Mouse (Mus musculus) limb, embryonic 11.5 days (tissue): ENCODE measurements at regions not wholly inside any gene's neighbourhood (a gene's known extent, or its start where the extent isn't known, plus 50 kb on each side); places are given as distances from the start of the nearest gene placed in this dataset.

Experiments
- ATAC-seq: fragments of 200-750 bp; cut with Nextera tagmentation; 2 replicates; pipeline ENCODE4 v1.8.0; 2017; ENCODE audit warnings: low read depth; ENCODE audit not compliant: insufficient number of reproducible peaks, low FRiP score, low TSS enrichment
- DNase-seq: peaks from one replicate; pipeline ENCODE4 v3.0.0-alpha.2; 2015; ENCODE audit warnings: low spot score
- H3K27ac ChIP-seq: fragments of 300-500 bp; sonication (generic); replicated peaks from 2 replicates; pipeline ENCODE4 v1.5.1; 2014; ENCODE audit warnings: low read depth, mild to moderate bottlenecking, low read length
- H3K27me3 ChIP-seq: fragments of 300-500 bp; sonication (generic); 2 replicates; pipeline ENCODE4 v1.6.1; 2014; ENCODE audit warnings: mild to moderate bottlenecking, low read length, mixed read lengths; ENCODE audit not compliant: control insufficient read depth, insufficient read depth
- H3K36me3 ChIP-seq: fragments of 300-500 bp; sonication (generic); 2 replicates; pipeline ENCODE4 v1.6.1; 2014; ENCODE audit warnings: mild to moderate bottlenecking, low read length, moderate library complexity, mixed read lengths; ENCODE audit not compliant: control insufficient read depth, insufficient read depth
- H3K4me1 ChIP-seq: fragments of 300-500 bp; sonication (generic); 2 replicates; pipeline ENCODE4 v1.6.1; 2014; ENCODE audit warnings: low read length, mixed read lengths; ENCODE audit not compliant: control insufficient read depth, insufficient read depth
- H3K4me2 ChIP-seq: fragments of 300-500 bp; sonication (generic); 2 replicates; pipeline ENCODE4 v1.6.1; 2014; ENCODE audit warnings: low read depth, mild to moderate bottlenecking, moderate library complexity; ENCODE audit not compliant: severe bottlenecking
- H3K4me3 ChIP-seq: fragments of 300-500 bp; sonication (generic); 2 replicates; pipeline ENCODE4 v1.5.1; 2014; ENCODE audit warnings: low read depth, low read length
- H3K9ac ChIP-seq: fragments of 300-500 bp; sonication (generic); 2 replicates; pipeline ENCODE4 v1.6.1; 2014; ENCODE audit warnings: mild to moderate bottlenecking, low read length
- H3K9me3 ChIP-seq: fragments of 300-500 bp; sonication (generic); 2 replicates; pipeline ENCODE4 v1.6.1; 2016; ENCODE audit warnings: low read length; ENCODE audit not compliant: control insufficient read depth
- WGBS: fragments of 180-500 bp; shearing (Covaris S2); extraction: QIAGEN DNeasy Blood & Tissue Kit; methylation state at CpG from one replicate; pipeline ENCODE4 v1.1.7; 2014; 5-methylcytosine and 5-hydroxymethylcytosine counted together

GRCm38 (mm10) chr16:91172510-91172909 lies 52.7 kb upstream of the Olig2 start:
- Histone ChIP-seq H3K4me1 (peaks cover 17% of the 10 kb centered on the region), H3K9me3 (no peaks in the 10 kb centered on the region), H3K27me3 (peaks cover 10% of the 10 kb centered on the region; the same call in 1 of the 2 replicates), H3K4me3 (no peak overlapping the region), H3K4me2 (no peak overlapping the region), H3K9ac (no peak overlapping the region), H3K27ac (no peak overlapping the region), H3K36me3 (no peaks in the 10 kb centered on the region)
- 75% methylated on average over 9 of the region's 9 CpGs for WGBS
- DNase-seq (no peak), ATAC-seq (no peak)

GRCm38 (mm10) chr16:91173241-91173640 lies 52.0 kb upstream of the Olig2 start:
- H3K4me3 ChIP-seq: no peak overlapping the region
- H3K36me3 ChIP-seq: no peaks in the 10 kb centered on the region
- H3K9ac ChIP-seq: no peak overlapping the region
- WGBS: 80% methylated on average over 15 of the region's 15 CpGs
- peaks cover 9% of the 10 kb centered on the region; the same call in 1 of the 2 replicates for H3K27me3 ChIP-seq
- no peak overlapping the region for H3K4me2 ChIP-seq
- H3K9me3 ChIP-seq: no peaks in the 10 kb centered on the region
- peaks cover 17% of the 10 kb centered on the region for H3K4me1 ChIP-seq
- no peak for DNase-seq
- no peak overlapping the region for H3K27ac ChIP-seq
- ATAC-seq: no peak

GRCm38 (mm10) chr16:91173870-91174278 lies 51.4 kb upstream of the Olig2 start:
- Histone ChIP-seq H3K4me2 (no peak overlapping the region), H3K36me3 (no peaks in the 10 kb centered on the region), H3K9me3 (no peaks in the 10 kb centered on the region), H3K4me3 (no peak overlapping the region), H3K27ac (0 out of 2 replicates have a peak overlapping the region, but pooled peaks have one; percentile 21), H3K4me1 (peaks cover 17% of the 10 kb centered on the region), H3K9ac (no peak overlapping the region), H3K27me3 (peaks cover 7% of the 10 kb centered on the region; the same call in 1 of the 2 replicates)
- ATAC-seq (no peak), DNase-seq (peak; percentile 41)
- WGBS: 23% methylated on average over 3 of the region's 3 CpGs

GRCm38 (mm10) chr16:91174401-91174800 lies 50.9 kb upstream of the Olig2 start:
- 59% methylated on average over 4 of the region's 4 CpGs for WGBS
- Histone ChIP-seq H3K9ac (no peak overlapping the region), H3K9me3 (no peaks in the 10 kb centered on the region), H3K36me3 (no peaks in the 10 kb centered on the region), H3K27ac (no peak overlapping the region), H3K27me3 (peaks cover 7% of the 10 kb centered on the region; the same call in 1 of the 2 replicates), H3K4me3 (no peak overlapping the region), H3K4me2 (no peak overlapping the region), H3K4me1 (peaks cover 17% of the 10 kb centered on the region)
- no peak for DNase-seq
- ATAC-seq: no peak
